Mouse (Mus musculus): ENCODE data around the gene Cyp2c40. TPM values are rescaled to one million over a fixed set of nuclear protein-coding genes. Genes with fewer than 3 reads are reported as not detected.
"Not testable (repeated sequence)": the region's sequence is repeated elsewhere in the genome, so short reads cannot be mapped to it uniquely, and the experiment has no call there.

The Cyp2c40 gene
- not detected in 2 replicates for total RNA-seq (2014; rRNA removed)
- polyA plus RNA-seq (2015; fragmentation: Nextera tagmentation; extraction: Ambion mirVana): not detected in 2 replicates

- not testable (repeated sequence) for H3K4me3 ChIP-seq (ENCODE audit: low read length); ATAC-seq; DNase-seq (ENCODE audit: low spot score); H3K36me3 ChIP-seq (ENCODE audit: insufficient read depth, low read length); H3K27me3 ChIP-seq (ENCODE audit: insufficient read depth, low read length); H3K27ac ChIP-seq; H3K4me2 ChIP-seq (ENCODE audit: low read depth, low read length); H3K9ac ChIP-seq (replicated peaks; ENCODE audit: low read length); H3K9me3 ChIP-seq (ENCODE audit: low read length); H3K4me1 ChIP-seq (ENCODE audit: insufficient read depth, low read length)
- 89% methylated on average over 3 of the region's 3 CpGs for WGBS
Observed at GRCm38 (mm10) chr19:39812714-39813113, at the start of gene Cyp2c40. Cyp2c40 (minus strand) TSS chr19:39812814.

GRCm38 (mm10) chr19:39820931-39821330 lies 8.3 kb upstream of the Cyp2c40 start:
- DNase-seq (ENCODE audit: low spot score); H3K27me3 ChIP-seq (ENCODE audit: insufficient read depth, low read length); H3K36me3 ChIP-seq (ENCODE audit: insufficient read depth, low read length); ATAC-seq; H3K4me3 ChIP-seq (ENCODE audit: low read length); H3K4me1 ChIP-seq (ENCODE audit: insufficient read depth, low read length); H3K9ac ChIP-seq (replicated peaks; ENCODE audit: low read length); H3K4me2 ChIP-seq (ENCODE audit: low read depth, low read length); H3K27ac ChIP-seq; H3K9me3 ChIP-seq (ENCODE audit: low read length): not testable (repeated sequence)
- 79% methylated on average over 2 of the region's 2 CpGs for WGBS

- H3K27ac ChIP-seq; H3K9me3 ChIP-seq (ENCODE audit: low read length); H3K9ac ChIP-seq (replicated peaks; ENCODE audit: low read length); H3K4me1 ChIP-seq (ENCODE audit: insufficient read depth, low read length); ATAC-seq; DNase-seq (ENCODE audit: low spot score); H3K4me2 ChIP-seq (ENCODE audit: low read depth, low read length); H3K36me3 ChIP-seq (ENCODE audit: insufficient read depth, low read length); H3K27me3 ChIP-seq (ENCODE audit: insufficient read depth, low read length); H3K4me3 ChIP-seq (ENCODE audit: low read length): not testable (repeated sequence)
- WGBS: 85% methylated on average over 1 of the region's 1 CpGs
Observed at GRCm38 (mm10) chr19:39816400-39816799, 3.8 kb upstream of the Cyp2c40 start.

GRCm38 (mm10) chr19:39815991-39816390 lies 3.4 kb upstream of the Cyp2c40 start:
- not testable (repeated sequence) for DNase-seq (ENCODE audit: low spot score); H3K9me3 ChIP-seq (ENCODE audit: low read length); H3K9ac ChIP-seq (replicated peaks; ENCODE audit: low read length); H3K4me1 ChIP-seq (ENCODE audit: insufficient read depth, low read length); ATAC-seq; H3K4me3 ChIP-seq (ENCODE audit: low read length); H3K4me2 ChIP-seq (ENCODE audit: low read depth, low read length); H3K27me3 ChIP-seq (ENCODE audit: insufficient read depth, low read length); H3K27ac ChIP-seq; H3K36me3 ChIP-seq (ENCODE audit: insufficient read depth, low read length)
- WGBS: 63% methylated on average over 4 of the region's 4 CpGs

GRCm38 (mm10) chr19:39785458-39785857 lies 27.2 kb downstream of the Cyp2c40 start:
- H3K4me1 ChIP-seq (ENCODE audit: insufficient read depth, low read length); H3K4me3 ChIP-seq (ENCODE audit: low read length); ATAC-seq; DNase-seq (ENCODE audit: low spot score); H3K9ac ChIP-seq (replicated peaks; ENCODE audit: low read length); H3K27me3 ChIP-seq (ENCODE audit: insufficient read depth, low read length); H3K4me2 ChIP-seq (ENCODE audit: low read depth, low read length); H3K36me3 ChIP-seq (ENCODE audit: insufficient read depth, low read length); H3K9me3 ChIP-seq (ENCODE audit: low read length); H3K27ac ChIP-seq: not testable (repeated sequence)
- 67% methylated on average over 2 of the region's 2 CpGs for WGBS

GRCm38 (mm10) chr19:39745357-39745756 lies 67.3 kb downstream of the Cyp2c40 start:
- TF ChIP-seq CTCF (IDR thresholded peaks at IDR 0.05; ENCODE audit: low read depth): no peak
- Histone ChIP-seq H3K4me3 (ENCODE audit: low read length) (no peak overlapping the region), H3K36me3 (ENCODE audit: insufficient read depth, low read length) (no peaks in the 10 kb centered on the region), H3K27ac (no peak overlapping the region), H3K4me1 (ENCODE audit: insufficient read depth, low read length) (no peaks in the 10 kb centered on the region), H3K9ac (replicated peaks; ENCODE audit: low read length) (no peak overlapping the region), H3K27me3 (ENCODE audit: insufficient read depth, low read length) (no peaks in the 10 kb centered on the region), H3K9me3 (ENCODE audit: low read length) (no peaks in the 10 kb centered on the region), H3K4me2 (ENCODE audit: low read depth, low read length) (no peak overlapping the region)
- ATAC-seq: no peak
- WGBS: 53% methylated on average over 1 of the region's 1 CpGs
- no peak for DNase-seq (ENCODE audit: low spot score)

- H3K27ac ChIP-seq; H3K27me3 ChIP-seq (ENCODE audit: insufficient read depth, low read length); H3K36me3 ChIP-seq (ENCODE audit: insufficient read depth, low read length); H3K4me3 ChIP-seq (ENCODE audit: low read length); H3K4me2 ChIP-seq (ENCODE audit: low read depth, low read length); H3K9me3 ChIP-seq (ENCODE audit: low read length); DNase-seq (ENCODE audit: low spot score); ATAC-seq; H3K9ac ChIP-seq (replicated peaks; ENCODE audit: low read length); H3K4me1 ChIP-seq (ENCODE audit: insufficient read depth, low read length): not testable (repeated sequence)
- 36% methylated on average over 1 of the region's 1 CpGs for WGBS
Observed at GRCm38 (mm10) chr19:39744361-39744760, 68.3 kb downstream of the Cyp2c40 start.
